Mouse (Mus musculus) frontal cortex, postnatal 25 days (tissue): ENCODE measurements around the gene Col4a2.

Experiments
- DNase-seq, 2 experiments: peaks; one replicate each; pipeline ENCODE4 v3.0.0; 2022; ENCODE audit warnings: low spot score in 2 of 2

Col4a2 gene

DNA sequence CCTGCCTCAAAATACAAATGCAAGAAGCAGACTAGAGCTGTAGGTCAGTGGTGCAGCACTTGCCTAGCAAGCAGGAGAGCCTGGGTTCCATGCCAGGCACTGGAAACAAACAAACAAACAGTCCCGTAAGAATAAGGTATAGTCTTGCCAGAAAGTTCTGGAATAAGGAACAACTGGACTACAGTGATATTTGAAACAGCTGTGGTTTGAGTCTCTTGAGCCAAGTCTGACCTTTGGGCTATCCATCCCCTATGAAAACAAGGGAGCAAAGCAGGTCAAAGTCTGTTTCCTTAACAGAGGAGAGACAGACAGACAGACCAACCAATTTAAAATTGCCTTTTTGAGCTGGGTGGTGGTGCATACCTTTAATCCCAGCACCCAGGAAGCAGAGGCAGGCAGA lies 11.1 kb downstream of the Col4a2 start:
- no peak for DNase-seq

DNA sequence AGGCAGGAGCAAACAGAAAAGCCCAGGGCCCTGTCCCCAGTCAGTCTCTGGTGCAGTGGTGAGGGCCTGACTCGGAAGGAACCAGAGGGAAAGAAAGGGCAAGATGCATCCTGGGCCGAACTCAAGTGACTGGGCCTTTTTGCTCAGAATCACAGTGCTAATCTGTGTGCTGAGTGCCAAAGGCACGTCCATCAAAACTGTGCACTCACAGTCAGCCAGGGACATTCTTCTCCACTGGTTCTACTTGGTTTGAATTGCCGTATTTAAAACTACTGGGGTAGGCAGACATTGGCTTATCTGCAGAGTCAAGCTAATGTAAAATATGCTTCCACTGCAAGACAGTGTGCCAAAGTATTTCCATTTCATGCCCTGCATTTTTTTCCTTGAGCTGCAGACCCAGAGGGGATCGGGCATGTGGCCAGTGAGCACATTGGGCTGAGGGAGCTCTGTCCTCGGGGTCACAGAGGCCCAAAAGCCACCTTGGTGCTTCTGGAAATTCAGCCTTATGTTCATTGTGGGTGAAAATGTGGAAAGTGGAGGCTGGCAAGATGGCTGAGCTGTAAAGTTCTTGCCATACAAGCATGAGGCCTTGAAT lies 12.3 kb downstream of the Col4a2 start:
- DNase-seq, result no peak

DNA sequence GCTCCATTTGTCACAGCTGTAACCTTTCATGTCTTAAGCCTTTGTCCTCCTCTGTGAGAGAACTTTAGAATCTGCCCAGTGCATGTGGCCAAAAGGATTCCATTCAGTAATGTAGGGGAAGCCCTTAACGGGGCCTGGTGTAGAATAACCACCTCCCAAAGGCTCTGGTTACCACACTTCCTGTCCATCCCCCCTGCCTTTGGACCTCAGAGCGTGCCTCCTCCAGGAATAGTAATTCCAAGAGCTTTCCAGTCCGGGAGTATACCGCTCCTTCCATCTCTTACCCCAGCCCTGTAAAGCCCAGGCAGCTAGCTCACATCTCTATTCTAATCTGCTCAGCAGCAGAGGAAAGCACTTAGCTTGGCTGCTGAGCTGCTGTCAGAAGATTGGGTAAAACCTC lies 14.7 kb downstream of the Col4a2 start:
- DNase-seq, result no peak

DNA sequence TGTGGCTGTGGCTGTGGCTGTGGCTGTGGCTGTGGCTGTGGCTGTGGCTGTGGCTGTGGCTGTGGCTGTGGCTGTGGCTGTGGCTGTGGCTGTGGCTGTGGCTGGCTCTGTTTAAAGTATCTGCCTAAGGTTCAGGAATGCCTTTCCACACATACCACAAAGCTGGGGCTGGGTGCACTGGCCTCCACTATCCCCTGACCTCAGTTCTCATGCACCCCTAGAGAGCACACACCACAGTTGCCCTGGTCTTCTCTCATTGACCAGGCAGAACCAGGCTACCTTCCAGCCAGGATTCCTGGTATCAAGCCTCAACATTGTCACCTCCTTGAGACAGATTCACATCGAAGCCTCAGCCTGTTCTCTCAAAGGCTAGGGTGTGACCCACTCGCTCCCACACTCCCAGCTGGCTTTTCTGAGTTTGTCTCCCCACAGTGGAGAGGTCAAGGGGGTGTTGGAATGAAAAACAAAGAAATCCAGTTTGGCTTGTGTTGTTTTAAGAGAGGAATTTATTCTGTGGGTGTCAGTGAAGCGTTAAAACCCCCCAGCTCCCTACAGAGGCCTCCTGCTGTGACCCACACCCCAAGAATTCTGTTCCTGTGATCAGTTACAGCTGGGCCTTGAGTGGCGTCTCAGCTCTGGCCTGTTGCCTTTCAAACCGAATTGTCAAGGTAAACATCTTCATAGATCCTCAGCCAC lies 15.3 kb downstream of the Col4a2 start:
- DNase-seq, result no peak

DNA sequence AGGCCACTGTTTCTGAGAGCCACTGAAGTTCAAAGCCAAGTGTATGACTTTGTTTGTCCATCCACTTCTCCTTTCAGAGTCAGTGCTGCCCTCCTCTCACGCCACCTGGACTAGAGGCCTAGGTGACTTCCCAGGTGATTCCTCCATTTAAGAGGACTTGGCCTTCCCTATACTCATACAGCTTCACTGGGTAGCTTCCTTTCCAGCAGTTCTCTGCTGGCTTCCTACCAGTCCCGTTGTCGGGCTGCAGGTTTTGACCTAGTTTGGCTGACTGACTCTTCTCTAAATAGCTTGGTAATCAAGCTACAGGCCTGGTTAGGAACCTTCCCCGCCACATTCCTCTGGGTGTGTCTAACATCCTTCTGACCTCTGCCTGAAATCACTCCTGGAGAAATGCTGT lies 19.0 kb downstream of the Col4a2 start:
- DNase-seq, result no peak

DNA sequence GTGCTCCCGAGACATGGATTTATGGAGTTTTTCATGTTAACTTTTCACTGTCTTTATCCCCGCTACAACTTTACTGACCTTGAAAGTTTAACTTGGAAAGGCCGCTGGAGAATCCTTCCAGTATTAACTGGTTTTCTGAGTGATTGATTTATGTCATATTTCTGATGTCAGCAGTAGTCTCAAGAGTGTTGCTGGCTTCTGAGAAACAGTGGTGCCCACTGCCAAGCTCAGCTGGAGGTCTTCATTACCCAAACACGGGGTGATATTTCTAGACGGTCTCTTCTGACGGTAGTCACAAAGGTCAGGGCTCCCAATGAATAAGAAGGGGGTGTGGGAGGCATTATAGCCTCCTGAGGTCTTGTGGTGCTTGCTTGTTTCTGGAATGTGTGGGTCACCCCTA lies 21.1 kb downstream of the Col4a2 start:
- no peak for DNase-seq

DNA sequence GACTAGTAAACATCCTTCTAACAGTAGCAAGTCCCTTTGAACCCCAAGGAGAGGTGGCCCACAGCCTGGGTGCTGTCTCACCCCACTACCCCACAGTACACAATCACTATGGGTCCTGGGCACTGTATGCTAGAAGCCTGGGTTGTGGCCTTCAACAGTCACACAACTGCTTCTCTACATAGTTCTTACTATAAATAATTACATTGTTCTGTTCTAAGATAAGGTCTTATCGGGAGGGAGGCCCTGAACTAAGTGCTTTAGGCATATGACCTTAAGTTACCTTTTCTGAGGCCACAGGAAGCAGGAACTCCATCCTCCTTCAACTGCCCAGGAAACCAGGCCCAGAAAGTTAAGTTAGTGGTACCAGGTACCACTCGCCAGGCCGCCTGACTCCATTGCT lies 21.9 kb downstream of the Col4a2 start:
- DNase-seq, result no peak

DNA sequence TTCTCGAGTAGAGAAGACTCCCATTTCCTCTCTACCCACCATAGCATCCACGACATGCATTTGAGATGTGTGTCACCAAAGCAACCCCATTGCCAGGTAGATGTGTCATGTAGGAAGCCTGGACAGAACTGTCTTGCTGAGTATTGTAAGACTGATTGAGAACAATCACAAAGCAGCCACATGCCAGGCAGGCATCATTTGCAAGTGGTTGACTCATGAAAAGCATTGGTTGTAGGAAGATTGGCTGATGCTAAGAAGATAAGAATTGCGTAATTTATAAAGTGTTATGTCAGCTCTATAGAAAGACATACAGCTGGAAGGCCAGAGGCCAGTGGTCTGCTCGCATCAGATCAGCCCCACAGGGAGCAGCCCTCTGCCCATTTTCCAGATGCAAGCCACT lies 22.6 kb downstream of the Col4a2 start:
- no peak for DNase-seq

DNA sequence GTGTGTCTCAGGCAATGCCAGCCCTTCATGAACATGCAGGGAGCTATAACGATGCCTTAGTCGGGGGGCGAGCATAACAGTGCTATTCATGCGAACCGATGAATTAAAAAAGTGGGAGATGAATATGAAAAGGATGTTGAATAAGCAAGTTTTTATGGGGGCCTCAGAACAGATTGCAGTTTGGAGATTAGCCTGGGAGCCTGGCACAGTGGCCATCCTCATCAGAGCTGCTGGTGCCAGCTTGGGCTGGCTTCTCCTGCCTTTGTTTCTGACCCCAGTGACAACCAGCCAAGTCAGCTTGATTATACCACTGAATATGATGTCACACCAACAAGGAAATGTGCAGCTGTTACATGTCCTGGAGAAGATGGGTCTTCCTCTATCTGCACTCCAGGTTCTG lies 23.7 kb downstream of the Col4a2 start:
- no peak for DNase-seq

DNA sequence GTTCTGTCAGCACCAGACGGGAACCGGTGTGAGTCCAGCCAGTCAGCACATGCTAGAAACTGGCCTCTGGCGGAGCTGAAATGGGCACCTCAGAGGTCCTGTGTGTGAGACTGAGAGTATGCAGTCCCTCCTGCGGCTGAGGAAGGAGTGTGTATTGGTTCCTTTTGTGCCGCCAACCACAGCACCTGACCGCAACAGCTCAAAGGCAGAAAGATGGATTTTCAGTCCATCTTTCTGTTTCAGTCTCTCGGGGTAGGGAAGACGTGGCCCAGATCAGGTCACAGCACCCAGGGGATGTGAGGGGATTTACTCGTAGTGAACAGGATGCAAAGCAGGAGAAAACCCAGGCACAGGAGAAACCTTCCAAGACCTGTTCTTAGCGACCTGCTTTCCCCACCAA lies 25.0 kb downstream of the Col4a2 start:
- DNase-seq, result no peak

DNA sequence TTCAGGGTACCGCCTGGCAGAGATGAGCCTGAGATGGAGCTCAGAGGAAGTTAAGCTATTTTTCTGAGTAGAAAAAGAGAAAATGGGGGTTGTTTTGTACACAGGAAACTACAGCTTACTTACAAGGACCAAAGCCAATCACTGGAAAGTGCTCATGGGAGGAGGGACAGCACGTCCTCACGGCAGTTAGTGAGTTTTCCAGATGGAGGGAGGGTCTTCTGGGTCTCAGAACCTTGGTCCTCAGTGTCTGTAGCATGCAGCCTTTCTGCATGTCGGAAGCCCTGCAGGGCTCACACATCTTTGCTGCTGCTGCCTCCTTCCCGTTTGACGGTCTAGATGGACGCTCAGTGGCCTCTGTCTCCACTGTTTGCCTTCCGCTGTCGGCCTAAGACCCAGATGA lies 25.9 kb downstream of the Col4a2 start:
- DNase-seq, result no peak

DNA sequence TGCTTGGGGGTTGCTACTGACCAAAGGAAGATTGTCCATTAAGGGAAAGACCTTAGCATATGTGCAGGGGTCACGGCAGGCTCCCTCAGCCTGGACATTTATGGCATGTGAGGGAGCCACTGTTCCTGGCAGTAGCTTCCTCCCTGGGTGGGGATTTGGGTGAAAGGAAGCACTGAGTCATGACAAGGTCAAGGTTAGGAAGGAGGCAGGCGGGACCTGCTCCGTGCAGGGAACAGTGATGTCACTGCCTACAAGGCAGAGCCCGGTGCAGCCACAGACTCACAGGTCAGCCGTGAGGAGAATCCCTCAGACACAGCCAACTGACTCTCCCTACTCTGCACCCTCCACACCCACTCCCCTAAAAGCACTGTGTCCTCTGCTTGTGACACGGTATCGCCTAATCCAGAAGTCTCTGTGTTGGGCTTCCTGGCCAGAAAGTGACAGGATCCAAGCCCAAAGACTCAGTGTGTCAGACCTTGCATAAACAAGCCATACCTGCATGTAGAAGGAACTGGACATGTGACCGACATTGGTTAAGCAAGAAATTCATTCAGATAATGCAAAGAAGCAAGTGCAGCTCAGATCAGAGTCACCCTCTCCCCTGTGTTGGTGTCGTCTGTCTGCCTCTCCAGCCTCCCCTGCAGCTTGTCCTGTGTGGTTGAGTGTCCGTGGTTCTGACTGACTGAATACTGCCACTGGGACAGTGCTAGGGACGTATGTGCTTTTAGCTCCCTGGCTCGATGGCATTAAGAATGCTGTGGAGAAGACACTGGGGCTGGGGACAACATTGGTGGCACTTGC lies 27.9 kb downstream of the Col4a2 start:
- DNase-seq, result no peak

DNA sequence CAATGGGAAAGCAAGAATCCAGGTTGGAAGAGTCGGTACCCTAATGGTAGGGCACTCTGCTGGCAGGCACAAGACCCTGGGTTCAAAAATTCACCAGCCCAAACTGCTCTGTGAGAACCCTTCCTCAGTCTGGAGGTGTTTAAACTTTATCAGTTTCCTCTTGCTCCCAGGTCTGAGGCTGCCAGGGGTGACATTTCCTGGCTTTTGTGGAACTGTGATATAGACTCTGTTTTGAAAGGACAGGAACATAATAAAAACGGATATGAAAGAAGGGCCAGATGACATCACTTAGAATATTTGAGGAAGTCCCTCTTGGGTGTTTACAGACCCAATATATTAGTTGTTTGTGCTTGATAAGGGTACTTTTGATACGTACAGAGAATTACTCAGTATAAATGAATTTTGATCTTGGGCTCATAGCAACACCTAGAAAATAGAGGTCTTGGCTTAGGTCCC lies 28.5 kb downstream of the Col4a2 start:
- no peak for DNase-seq

DNA sequence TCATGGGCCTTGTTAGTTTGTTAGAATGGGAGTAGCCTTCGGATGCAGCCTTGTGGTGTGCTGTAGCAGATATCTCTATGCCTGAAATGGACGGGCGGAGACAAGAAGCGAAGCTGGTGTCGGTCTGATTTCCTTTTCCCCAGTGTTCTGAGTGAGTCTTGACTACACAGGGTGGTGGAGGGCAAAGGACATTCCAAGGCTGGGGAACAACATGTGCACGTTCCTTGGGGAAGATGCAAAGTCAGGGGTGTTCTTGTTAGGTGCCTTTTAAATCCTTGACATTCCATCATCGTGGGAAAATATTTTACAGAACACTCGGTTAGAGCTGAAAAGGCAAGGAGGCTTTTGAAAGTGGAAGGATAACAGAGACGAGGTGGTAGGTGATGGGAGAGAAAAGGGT lies 31.9 kb downstream of the Col4a2 start:
- no peak for DNase-seq

DNA sequence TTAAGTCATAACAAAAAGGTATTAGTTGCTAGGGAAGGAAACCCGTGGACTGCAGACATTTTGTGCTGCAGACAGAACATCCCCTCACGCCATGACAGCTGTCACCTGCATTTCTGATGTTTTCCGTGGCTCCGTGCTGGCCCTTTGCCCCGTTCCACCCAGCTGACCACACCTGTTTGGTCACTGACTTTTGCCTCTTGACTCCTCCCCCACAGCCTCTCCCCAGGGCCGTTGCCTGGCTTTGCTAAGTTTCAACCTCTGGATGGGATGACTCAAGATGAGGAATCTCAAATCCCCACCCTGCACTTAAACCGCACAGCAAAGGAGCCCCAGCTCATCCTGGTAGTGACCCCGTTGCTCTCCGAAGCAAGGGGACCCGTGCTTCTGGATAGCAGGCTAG lies 33.6 kb downstream of the Col4a2 start:
- DNase-seq, result no peak

DNA sequence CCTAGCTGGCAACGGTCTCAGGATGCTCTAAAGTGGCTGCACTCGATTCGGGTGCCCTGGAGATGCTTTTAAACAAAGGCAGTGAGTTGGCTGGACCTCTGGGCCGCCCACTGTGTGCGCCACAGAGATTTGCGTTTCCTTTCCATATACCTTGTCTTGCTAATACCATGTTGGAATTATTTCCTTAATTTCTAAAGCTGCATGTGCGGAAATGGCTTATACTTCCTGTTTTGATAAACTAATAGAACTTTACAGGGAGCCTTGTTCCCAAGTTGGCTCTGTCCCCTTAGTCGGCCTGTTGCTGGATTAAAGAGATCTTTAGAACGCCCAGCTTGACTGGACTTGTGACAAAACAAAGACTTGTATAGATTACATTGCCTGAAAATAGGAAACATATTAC lies 35.1 kb downstream of the Col4a2 start:
- no peak for DNase-seq

DNA sequence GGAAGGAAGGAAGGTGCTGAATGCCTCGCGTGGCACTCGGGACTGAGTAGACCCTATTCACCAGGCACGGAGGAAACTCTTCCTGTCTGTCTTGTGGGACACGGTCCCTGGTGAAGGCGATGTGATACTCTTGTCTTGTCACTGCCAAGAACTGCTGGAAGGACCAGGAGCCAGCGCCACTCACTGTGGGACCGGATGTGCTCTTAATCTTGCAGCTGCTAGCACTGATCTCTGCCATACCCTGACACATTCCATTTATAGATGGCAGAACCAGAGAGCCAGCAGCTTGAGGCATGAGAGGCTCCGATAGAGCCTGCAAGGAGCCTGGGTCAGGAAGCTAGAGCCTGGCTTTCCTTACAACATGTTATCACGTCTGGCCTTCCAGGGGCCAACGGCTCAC lies 36.0 kb downstream of the Col4a2 start:
- no peak for DNase-seq

DNA sequence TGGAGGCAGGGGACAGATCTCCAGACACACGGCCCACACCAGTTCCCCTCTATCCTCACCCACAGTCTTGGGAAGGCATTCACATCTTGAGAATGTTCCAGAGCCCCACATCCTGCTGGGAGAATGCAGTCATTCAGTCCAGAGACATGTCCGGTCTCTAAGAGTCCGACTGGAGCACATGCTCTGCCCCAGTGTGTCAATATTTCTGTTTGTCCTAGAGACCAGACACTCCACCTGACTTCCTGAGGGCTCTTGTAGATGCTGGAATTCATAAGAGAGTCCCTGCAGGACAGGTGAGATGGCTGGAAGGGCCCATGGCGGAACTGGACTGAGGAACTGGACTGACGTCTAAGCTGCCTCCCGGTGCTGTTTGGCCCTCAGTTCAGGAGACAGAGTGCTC lies 38.8 kb downstream of the Col4a2 start:
- DNase-seq, result no peak

DNA sequence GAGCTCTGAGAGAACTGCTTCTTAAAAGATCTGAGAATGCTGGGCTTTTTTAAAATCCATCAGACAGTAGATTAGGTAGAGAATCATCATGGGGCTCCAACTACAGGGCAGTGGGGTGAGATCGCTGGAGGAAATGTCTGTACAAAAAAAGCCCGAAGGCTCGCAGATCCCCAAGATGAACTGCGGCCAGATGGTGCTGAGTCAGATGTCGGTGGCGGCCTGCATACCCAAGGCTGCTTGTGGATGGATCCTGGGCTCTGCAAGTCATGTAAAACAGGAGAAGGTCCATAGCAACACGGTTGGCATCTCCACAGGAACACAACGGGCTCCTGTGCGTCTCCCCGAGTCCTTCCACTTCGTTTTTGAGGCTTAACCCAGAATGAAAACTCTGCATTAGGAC lies 39.9 kb downstream of the Col4a2 start:
- no peak for DNase-seq

DNA sequence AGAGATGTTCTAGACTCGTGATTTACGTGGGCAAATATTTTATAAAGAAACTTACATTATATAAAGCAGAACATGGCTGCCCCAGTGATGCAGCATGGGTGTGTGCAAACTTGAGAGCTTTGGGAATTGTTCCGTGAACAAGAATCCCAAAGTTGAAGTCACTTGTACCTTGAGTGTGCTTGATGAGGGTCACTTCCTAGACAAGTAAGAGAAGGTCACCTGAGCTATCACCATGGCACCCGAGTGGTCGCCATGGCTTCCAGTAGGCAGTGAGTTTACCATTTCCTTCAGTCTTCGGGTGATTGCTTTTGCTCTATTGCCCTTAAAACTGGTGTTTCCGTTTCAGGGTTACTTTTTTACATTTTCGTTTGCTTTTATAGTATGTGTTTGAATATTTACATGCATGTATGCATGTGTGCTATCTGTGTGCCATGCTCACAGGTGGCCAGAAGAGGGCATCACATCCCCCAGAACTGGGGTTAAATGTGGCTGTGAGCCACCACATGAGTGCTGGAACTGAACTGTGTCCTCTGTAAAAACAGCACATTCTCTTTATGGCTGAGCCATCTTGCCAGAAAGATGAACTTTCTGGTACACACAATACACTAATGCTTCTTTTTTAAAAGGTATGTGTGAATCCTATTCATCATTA lies 42.3 kb downstream of the Col4a2 start:
- no peak for DNase-seq

DNA sequence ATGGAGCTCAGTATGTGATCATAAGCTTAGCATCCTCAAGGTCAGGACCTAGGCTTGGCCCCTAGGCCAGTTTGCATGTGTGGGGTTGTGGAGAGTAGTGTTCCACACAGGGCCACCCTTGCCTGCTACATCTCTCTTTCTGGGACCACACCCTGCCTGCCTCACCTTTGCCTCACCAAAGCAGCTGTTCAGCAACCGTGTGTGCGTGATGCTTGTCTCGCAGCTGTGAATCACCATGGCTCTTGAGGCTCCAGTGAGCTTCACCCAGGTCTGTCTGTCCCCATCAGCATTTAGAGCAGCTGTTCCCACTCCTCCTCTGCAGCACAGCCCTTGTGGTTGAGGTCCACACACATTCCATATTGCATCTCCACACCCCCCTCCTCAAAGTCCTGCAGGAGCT lies 43.3 kb downstream of the Col4a2 start:
- no peak for DNase-seq

DNA sequence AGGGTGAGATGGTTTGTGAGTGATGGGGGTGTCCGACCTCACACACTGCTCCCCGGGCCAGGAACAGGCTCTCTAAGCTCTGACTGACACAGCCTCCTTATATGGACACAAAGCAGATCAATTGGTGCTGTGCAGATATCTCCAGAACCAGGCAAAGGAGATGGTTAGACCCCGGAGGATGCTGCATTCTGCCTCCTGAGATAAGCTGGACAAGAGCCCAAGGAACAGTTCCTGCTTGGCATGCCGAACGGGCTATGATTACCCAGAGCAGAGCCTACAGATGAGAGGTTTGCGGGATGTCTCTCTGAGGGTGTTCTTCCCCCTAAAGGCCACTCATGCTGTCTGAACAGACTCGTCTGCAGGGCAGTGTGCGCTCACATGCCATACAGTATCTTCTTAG lies 44.2 kb downstream of the Col4a2 start:
- no peak for DNase-seq
